Mouse (Mus musculus) testis, postnatal 14 days (tissue): ENCODE results near the gene Sirt2.
A peak's percentile ranks its signal among the peaks of the same experiment; 100 is the strongest.

Experiments used
- DNase-seq: peaks from one replicate; pipeline ENCODE4 v3.0.0; 2021; ENCODE audit warnings: low spot score

Gene Sirt2

GRCm38 (mm10) chr7:28796562-28796975 lies 30.0 kb downstream of the Sirt2 start:
- DNase-seq: peak; percentile 76

GRCm38 (mm10) chr7:28799994-28800393 lies 33.5 kb downstream of the Sirt2 start:
- DNase-seq: no peak

DNA sequence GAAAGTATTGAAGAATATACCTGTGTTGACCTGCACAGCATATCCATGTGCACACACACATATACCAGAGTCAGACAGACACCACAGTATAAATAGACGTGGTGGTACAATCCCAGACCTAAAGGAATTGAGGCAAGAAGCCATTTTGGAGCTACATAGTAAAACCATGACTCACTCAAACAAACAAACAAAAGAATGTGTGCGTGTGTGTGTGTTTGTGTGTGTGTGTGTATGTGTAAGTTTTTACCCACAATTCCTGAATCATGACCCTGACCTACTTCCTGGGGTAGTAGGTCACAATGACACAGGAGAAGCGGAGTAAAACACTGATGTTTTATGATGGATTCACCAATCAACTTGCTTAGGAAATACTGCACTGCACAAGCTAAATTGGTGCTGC lies 34.9 kb downstream of the Sirt2 start:
- DNase-seq: no peak

DNA sequence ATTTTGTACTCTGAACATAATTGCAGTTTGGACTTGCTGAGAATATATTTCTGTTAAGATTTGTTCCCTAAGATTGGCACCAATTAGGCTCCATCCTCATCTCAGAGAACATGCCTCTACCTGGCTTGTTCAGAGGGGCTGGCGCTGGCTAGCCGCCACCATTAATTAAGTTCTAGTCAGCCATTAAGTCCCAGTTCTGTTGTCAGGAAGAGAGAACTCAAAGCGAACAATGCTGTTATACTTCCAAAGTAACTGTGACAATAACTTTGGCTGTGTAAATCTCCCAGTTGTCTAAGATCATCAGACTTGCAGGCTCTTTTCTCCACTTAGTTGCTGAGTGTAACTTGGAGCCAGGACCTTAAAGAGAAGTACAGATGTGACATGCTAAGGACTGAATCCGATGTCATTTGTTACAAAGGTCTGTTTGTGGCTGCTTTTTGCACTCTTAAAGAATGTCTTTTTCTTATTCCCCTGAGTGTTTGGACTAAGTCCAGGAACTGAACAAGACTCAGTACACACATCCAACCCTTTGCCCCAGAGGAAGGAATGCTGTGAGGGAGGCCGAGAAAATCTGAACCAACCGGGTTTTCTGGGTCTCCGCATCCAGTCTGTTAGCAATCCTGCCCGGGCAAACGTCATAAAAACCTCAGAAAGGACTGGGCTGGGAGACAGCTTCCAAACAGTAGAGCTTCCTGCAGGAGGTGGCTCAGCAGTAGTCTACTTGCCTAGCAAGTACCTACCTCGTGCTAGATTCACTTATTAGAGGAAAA lies 35.6 kb downstream of the Sirt2 start:
- DNase-seq: no peak

DNA sequence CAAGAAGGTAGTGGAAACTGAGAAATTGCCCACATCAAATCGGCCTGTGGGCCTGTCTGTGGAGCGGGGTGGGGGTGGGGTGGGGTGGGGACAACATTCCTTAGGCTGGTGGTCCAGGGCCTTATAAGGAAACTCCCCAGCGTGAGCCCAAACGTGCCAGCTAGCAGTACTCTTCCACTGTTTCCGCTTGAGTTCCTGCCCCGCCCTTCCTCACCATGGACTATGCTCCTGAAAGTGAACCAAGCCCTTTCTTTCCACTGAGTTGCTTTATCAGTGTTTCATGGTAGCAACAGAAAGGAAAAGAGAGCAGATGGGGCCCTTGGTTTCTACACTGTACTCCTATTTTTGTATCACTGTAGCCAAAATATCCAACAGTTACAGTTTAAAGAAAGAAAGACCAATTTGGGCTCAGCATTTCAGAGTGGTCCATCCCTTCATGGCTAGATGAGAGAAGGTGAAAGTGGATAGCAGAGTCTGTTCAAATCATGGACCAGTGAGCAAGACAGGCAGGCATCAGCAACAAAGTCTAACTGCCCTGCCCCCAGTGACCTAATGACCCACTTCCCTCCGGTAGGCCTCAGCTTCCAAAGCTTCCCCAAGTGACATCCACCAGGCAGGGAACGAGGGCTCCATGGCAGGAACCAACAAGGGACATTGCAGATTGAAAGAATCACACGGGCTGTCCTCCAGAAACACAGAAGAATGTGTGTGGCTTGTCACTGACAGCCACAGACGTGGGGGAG lies 36.5 kb downstream of the Sirt2 start:
- DNase-seq: no peak

- no peak for DNase-seq
Measured at GRCm38 (mm10) chr7:28803756-28804155, 37.2 kb downstream of the Sirt2 start.

DNA sequence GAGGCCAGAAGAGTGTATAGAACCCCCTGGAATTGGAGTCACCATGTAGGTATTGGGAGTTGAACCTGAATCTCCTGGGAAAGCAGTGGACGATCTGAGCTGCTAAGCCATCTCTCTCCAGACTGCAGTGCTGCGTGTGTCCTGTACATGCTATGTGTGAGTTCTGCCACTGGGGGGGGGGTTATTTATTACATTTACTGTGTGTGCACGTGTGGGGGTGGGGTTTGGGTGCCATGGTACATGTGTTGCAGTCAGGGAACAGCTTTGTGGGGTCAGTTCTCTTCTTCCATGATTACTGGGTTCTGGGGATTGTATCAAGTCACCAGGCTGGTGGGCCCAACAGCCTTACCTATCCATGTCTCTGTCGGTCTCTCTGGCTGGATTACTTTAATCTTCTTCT lies 40.3 kb downstream of the Sirt2 start:
- no peak for DNase-seq

- DNase-seq: peak; percentile 67
Measured at GRCm38 (mm10) chr7:28807641-28808220, 41.2 kb downstream of the Sirt2 start.

GRCm38 (mm10) chr7:28808221-28808941 lies 41.8 kb downstream of the Sirt2 start, which contains the start of gene Hnrnpl:
Gene Hnrnpl, plus strand, starts transcription at chr7:28808541.
- no peak for DNase-seq

GRCm38 (mm10) chr7:28808957-28809393 lies 42.4 kb downstream of the Sirt2 start:
- peak; percentile 92 for DNase-seq

DNA sequence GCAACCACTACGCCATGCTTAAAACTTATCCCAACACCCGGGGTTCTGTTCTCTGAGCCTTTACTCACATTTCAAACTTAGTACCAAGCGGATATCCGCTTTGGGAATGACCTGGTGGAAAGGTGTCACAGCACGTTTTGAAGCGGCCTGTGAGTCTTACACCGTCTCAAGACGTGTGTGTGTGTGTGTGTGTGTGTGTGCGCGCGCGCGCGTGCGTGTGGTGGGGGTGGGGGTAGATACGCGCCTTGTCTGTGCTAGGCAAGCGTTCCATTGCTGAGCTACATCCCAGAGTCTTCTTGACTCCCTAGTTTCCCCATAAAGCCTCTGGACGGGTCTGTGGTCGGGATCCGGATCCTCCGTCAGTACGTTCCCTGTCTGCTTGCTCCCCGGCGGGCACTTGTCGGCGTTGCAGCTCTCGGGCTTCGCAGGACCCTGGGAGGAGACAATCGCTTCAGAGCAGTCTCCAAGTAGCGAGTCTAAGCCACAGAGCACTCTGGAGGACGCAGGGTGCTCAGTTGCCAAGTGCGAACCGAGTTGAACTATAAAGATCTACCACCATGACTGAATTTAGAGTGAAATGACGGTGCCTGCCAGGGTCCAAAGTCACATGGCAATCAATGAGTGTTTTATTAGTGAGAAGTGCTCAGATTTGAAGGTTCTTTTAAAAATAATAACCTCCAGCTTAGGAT lies 43.0 kb downstream of the Sirt2 start:
- DNase-seq: peak; percentile 62

GRCm38 (mm10) chr7:28810107-28811066 lies 43.9 kb downstream of the Sirt2 start:
- peak; percentile 99 for DNase-seq

DNA sequence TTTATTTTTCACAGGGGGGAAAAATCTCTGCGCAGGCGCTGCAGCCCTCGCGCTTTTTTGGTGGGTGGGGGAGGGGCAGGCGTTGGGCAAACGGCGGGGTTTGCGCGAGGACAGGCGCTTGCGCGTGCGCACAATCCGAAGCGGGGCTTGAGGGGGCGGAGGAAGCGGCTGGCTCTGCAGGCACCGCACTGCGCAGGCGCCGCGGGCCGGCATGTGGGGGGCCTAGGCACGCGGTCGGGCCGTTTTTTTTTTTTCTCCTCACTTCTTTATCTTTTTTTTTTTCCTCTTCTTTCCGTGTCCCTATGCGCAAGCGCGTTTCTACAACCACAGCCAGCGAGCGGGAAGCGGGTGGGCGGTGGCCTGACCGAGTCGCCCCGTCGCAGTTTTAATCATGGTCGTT lies 44.7 kb downstream of the Sirt2 start:
- DNase-seq: peak; percentile 96

GRCm38 (mm10) chr7:28811640-28812275 lies 45.2 kb downstream of the Sirt2 start:
- DNase-seq: no peak

DNA sequence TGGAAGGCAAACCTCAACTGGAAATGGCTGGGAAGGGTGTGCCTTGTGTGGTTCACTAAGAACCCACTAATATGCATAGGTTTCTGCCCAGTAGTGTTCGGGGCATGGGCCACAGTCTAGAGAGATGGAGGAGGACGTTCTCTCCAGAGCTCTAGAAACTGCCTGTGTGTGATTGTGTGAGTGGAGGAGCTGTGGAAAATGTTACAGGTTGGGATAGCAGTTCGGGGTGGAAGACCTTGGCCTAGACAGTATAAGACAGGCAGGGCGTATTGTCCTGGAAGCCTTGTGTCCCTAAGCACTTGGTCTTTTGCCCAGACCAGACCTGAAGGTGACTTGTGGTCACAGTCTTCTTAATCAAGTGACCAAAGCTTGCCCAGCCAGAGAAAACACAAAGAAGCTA lies 45.9 kb downstream of the Sirt2 start:
- DNase-seq: peak; percentile 77

DNA sequence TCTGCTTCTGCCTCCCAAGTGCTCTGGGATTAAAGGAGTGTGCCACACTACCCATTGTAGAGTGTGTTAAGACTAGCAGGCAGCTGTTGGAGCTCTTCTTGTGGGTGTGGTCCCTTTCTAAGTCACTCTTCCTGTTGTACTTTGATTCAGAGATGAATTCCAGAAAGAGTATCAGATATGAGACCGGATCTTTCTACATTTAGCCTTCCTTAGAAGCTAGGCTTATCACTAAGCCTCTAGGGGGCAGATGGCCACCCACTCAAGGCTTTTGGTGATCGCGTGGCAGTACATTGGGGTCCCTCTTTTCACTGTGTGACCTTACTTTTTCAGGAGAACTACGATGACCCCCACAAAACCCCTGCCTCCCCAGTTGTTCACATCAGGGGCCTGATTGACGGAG lies 46.4 kb downstream of the Sirt2 start:
- no peak for DNase-seq

DNA sequence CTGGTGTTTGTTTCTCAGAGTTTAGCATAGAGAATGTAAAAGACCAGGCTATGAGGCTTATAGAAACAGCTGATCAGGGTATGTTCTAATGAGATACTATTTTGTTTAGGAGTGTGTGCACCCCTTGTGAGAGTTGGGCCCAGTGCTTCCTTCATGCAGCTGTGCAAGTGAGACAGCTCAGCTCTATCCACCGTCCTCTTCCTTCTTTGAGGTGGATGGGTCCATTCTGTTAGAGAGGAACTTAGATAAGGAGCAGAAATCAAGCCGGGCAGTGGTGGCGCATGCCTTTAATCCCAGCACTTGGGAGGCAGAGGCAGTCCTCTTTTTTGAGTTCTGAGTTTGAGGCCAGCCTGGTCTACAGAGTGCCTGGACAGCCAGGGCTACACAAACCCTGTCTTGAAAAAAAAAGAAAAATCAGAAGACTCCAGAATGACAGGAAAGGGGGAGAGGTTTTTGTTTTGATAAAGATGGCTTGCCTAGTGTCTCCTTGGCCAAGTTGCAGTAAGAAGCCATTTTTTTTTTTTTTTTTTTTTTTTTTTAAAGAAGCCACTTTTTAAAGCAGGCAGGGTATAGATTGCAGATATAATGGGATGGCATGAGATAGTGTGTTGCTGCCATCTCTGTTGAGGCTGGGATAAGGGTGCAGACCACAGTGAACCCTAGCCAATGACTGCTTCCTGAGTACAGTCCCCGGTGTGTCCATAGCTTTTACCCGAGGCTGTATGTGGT lies 47.9 kb downstream of the Sirt2 start:
- no peak for DNase-seq

- no peak for DNase-seq
Measured at GRCm38 (mm10) chr7:28815230-28815629, 48.7 kb downstream of the Sirt2 start.

GRCm38 (mm10) chr7:28816201-28816600 lies 49.7 kb downstream of the Sirt2 start:
- DNase-seq: no peak
